Mouse (Mus musculus) heart, adult 2 months (tissue): Measurements from ENCODE around the gene Ptpro.

Experiments
- CTCF ChIP-seq: fragments of 200-600 bp; IDR thresholded peaks from 2 replicates; pipeline ENCODE4 v1.8.1; 2022; ENCODE audit warnings: antibody characterized with exemption, mild to moderate bottlenecking, moderate library complexity
- EP300 ChIP-seq: fragments of 200-500 bp; IDR thresholded peaks from 2 replicates; pipeline ENCODE4 v1.6.1; 2011; ENCODE audit warnings: low read depth, low read length, control low read depth; ENCODE audit not compliant: insufficient read depth
- POLR2A ChIP-seq: fragments of 200-500 bp; IDR thresholded peaks from 2 replicates; pipeline ENCODE4 v1.6.1; 2011; ENCODE audit warnings: mild to moderate bottlenecking, low read depth, low read length, control low read depth; ENCODE audit not compliant: insufficient read depth

DNA sequence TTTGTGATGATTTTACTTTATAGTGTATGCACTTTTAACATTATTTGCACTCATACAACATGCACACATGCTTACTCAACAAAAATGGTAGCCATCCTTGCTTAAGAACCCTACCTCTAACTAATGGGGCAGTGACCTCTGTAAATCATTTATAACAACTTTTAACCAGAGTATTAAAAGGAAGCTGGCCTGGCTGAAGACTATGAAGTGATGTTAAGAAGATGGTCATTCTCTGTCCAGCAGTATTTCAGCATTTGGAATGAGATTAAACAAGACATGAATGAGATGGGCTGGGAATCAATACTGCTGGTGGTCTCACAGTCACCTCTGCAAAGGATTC, 242.0 kb downstream of the Ptpro start:
- TF ChIP-seq POLR2A (no peak), EP300 (no peak), CTCF (no peak)
